Mouse (Mus musculus) intestine, postnatal 0 days (tissue): ENCODE measurements around the gene Trim29. TPM values are rescaled to one million over a fixed set of nuclear protein-coding genes. Genes with fewer than 3 reads are reported as not detected.

ENCODE experiments used
- ATAC-seq: fragments of 200-750 bp; cut with Nextera tagmentation; 2 replicates; pipeline ENCODE4 v1.8.0; 2017; ENCODE audit warnings: mild to moderate bottlenecking, moderate TSS enrichment, moderate library complexity
- H3K27ac ChIP-seq: fragments of 300-500 bp; sonication (generic); 2 replicates; pipeline ENCODE4 v1.5.1; 2014; ENCODE audit warnings: mild to moderate bottlenecking, low read depth, low read length, moderate library complexity
- H3K27me3 ChIP-seq: fragments of 300-500 bp; sonication (generic); replicated peaks from 2 replicates; pipeline ENCODE4 v1.6.1; 2014; ENCODE audit warnings: low read length, mixed read lengths; ENCODE audit not compliant: control insufficient read depth, insufficient read depth
- H3K36me3 ChIP-seq: fragments of 300-500 bp; sonication (generic); 2 replicates; pipeline ENCODE4 v1.6.1; 2014; ENCODE audit warnings: mild to moderate bottlenecking, moderate library complexity; ENCODE audit not compliant: control insufficient read depth, insufficient read depth
- H3K4me1 ChIP-seq: fragments of 300-500 bp; sonication (generic); replicated peaks from 2 replicates; pipeline ENCODE4 v1.6.1; 2014; ENCODE audit warnings: antibody characterized with exemption, low read length, mixed read lengths; ENCODE audit not compliant: control insufficient read depth, insufficient read depth
- H3K4me2 ChIP-seq: fragments of 300-500 bp; sonication (generic); replicated peaks from 2 replicates; pipeline ENCODE4 v1.6.1; 2014; ENCODE audit warnings: low read depth, mild to moderate bottlenecking, moderate library complexity
- H3K4me3 ChIP-seq: fragments of 300-500 bp; sonication (generic); 2 replicates; pipeline ENCODE4 v1.5.1; 2014; ENCODE audit warnings: low read depth, low read length
- H3K9ac ChIP-seq: fragments of 300-500 bp; sonication (generic); 2 replicates; pipeline ENCODE4 v1.6.1; 2014; ENCODE audit warnings: mild to moderate bottlenecking, low read depth, low read length
- H3K9me3 ChIP-seq: fragments of 300-500 bp; sonication (generic); 2 replicates; pipeline ENCODE4 v1.6.1; 2016; ENCODE audit warnings: mixed run types; ENCODE audit not compliant: control insufficient read depth
- CTCF ChIP-seq: sonication (generic); IDR thresholded peaks from 2 replicates; pipeline ENCODE4 v1.5.1; 2016; ENCODE audit warnings: low read depth, mild to moderate bottlenecking, control low read depth, antibody characterized with exemption, moderate library complexity
- WGBS: fragments of 180-500 bp; shearing (Covaris S2); extraction: QIAGEN DNeasy Blood & Tissue Kit; methylation state at CpG from one replicate; pipeline ENCODE4 v1.1.7; 2014; 5-methylcytosine and 5-hydroxymethylcytosine counted together
- polyA plus RNA-seq: library from polyadenylated mRNA; unstranded; fragments of >200 nt; fragmentation: Nextera tagmentation; extraction: Ambion mirVana; gene quantifications from 2 replicates; pipeline ENCODE4 v1.2.1, GENCODE M21; 2015

Trim29 gene
- polyA plus RNA-seq, 1 experiment from 2014 or later: 0.26 TPM

- no peak overlapping the region for H3K4me3 ChIP-seq
- no peak overlapping the region for H3K27ac ChIP-seq
- H3K36me3 ChIP-seq: no peaks in the 10 kb centered on the region
- WGBS: 8% methylated on average over 6 of the region's 6 CpGs
- no peaks in the 10 kb centered on the region for H3K4me1 ChIP-seq
- H3K9ac ChIP-seq: no peak overlapping the region
- H3K9me3 ChIP-seq: no peaks in the 10 kb centered on the region
- ATAC-seq: peak; percentile 71
- TF ChIP-seq CTCF: peak; percentile 97
- no peak overlapping the region for H3K4me2 ChIP-seq
- H3K27me3 ChIP-seq: no peaks in the 10 kb centered on the region
Observed at GRCm38 (mm10) chr9:43284284-43284683, 26.4 kb upstream of the Trim29 start.

DNA sequence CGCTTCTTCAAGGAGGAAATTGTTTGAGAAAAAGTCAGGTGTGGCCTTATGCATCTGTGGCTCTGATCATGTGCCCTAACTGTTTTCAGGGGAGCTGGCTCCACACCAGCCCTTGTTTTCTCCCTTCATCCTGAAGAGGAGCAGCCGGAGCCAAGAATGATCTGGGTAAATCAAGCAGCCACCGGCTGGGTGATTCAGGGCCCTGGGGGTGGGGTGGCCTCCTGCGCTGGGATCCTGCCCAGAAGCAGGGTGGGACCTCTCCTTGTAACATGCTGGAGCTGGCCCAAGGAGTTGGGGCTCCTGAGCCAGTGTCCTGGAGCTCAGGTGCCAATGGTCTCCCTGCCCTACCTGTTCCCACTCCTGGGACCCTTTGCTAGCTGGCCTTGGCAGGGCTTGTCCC, 25.4 kb upstream of the Trim29 start:
- WGBS: 87% methylated on average over 4 of the region's 4 CpGs
- no peak overlapping the region for H3K4me3 ChIP-seq
- no peak overlapping the region for H3K4me2 ChIP-seq
- no peak overlapping the region for H3K9ac ChIP-seq
- H3K9me3 ChIP-seq: no peaks in the 10 kb centered on the region
- no peaks in the 10 kb centered on the region for H3K27me3 ChIP-seq
- H3K4me1 ChIP-seq: no peaks in the 10 kb centered on the region
- no peak for TF ChIP-seq CTCF
- no peak overlapping the region for H3K27ac ChIP-seq
- no peaks in the 10 kb centered on the region for H3K36me3 ChIP-seq
- no peak for ATAC-seq

GRCm38 (mm10) chr9:43286870-43287269, 23.8 kb upstream of the Trim29 start:
- TF ChIP-seq CTCF: peak; percentile 88
- H3K4me3 ChIP-seq: no peak overlapping the region
- no peak overlapping the region for H3K9ac ChIP-seq
- no peaks in the 10 kb centered on the region for H3K27me3 ChIP-seq
- no peak overlapping the region for H3K27ac ChIP-seq
- no peak for ATAC-seq
- no peaks in the 10 kb centered on the region for H3K9me3 ChIP-seq
- no peaks in the 10 kb centered on the region for H3K4me1 ChIP-seq
- no peak overlapping the region for H3K4me2 ChIP-seq
- no peaks in the 10 kb centered on the region for H3K36me3 ChIP-seq
- 6% methylated on average over 20 of the region's 20 CpGs for WGBS

DNA sequence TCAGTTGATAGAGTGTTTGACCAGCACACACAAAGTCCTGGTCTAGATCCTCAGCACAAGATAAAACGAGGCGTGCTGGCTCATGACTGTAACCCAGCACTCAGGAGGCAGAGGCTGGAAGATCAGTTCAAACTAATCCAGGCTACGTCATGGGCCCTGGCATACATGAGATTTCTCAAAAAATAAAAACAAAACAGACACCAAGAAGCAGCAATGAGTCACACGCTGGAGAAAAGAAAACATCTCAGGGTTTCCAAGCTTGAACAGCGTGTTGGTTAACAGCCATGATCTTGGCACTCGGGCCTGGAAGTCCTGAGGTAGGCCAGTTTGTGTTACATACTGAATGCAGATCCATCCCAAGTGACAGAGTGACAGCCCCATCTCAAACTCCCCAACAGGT, 17.6 kb upstream of the Trim29 start:
- no peaks in the 10 kb centered on the region for H3K9me3 ChIP-seq
- H3K4me3 ChIP-seq: no peak overlapping the region
- no peak overlapping the region for H3K9ac ChIP-seq
- no peak for TF ChIP-seq CTCF
- no peaks in the 10 kb centered on the region for H3K27me3 ChIP-seq
- no peaks in the 10 kb centered on the region for H3K36me3 ChIP-seq
- H3K4me2 ChIP-seq: no peak overlapping the region
- no peak for ATAC-seq
- H3K27ac ChIP-seq: no peak overlapping the region
- WGBS: 84% methylated on average over 6 of the region's 6 CpGs
- no peaks in the 10 kb centered on the region for H3K4me1 ChIP-seq

DNA sequence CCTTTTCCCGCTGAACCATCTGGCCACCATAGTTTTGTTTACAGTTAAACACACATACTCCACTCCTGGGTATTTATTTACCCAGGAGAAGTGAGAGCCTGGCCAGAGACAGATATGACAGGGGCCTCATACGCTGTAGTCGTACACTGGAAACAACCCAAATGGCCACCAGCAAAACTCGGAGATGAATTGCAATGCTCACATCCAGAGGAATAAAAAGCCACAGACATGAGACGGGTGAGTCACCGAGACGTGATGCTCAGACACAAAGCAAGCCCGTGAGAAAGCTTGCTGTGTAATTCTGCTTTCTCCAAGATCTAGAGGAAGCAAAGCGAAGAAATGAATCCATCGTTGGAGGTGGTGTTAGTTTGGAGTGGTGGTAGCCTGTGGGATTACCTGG, 10.3 kb upstream of the Trim29 start:
- Histone ChIP-seq H3K9me3 (no peaks in the 10 kb centered on the region), H3K4me2 (no peak overlapping the region), H3K9ac (no peak overlapping the region), H3K36me3 (no peaks in the 10 kb centered on the region), H3K4me1 (no peaks in the 10 kb centered on the region), H3K27me3 (no peaks in the 10 kb centered on the region), H3K4me3 (no peak overlapping the region), H3K27ac (no peak overlapping the region)
- ATAC-seq: no peak
- no peak for TF ChIP-seq CTCF
- 39% methylated on average over 10 of the region's 10 CpGs for WGBS

DNA sequence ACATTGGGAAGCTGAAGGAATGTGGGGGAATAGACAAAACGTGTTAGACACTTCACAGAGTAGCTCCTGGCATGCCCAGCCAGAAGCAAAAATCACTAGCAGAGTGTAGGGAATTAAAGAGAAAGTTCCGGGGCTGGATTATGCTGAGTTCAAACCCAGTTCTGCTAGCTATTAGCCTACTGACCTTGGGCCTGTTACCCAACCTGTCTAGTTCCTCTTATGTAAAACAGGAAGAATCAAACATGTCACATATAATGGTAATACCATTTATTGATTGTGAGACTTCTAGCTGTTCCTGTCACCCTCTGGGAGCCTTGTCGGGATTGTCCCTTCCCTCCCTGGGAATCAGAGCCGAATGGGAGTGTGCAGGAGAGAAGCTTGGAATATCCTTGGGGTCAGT, 7.7 kb upstream of the Trim29 start:
- Histone ChIP-seq H3K9me3 (no peaks in the 10 kb centered on the region), H3K27ac (no peak overlapping the region), H3K4me1 (0 out of 2 replicates have a peak, but pooled peaks cover 2% of the 10 kb centered on the region), H3K4me3 (no peak overlapping the region), H3K36me3 (no peaks in the 10 kb centered on the region), H3K4me2 (no peak overlapping the region), H3K9ac (no peak overlapping the region), H3K27me3 (no peaks in the 10 kb centered on the region)
- 61% methylated on average over 4 of the region's 4 CpGs for WGBS
- no peak for ATAC-seq
- no peak for TF ChIP-seq CTCF

GRCm38 (mm10) chr9:43305882-43306281, 4.8 kb upstream of the Trim29 start:
- WGBS: 21% methylated on average over 6 of the region's 6 CpGs
- H3K27ac ChIP-seq: no peak overlapping the region
- no peak for TF ChIP-seq CTCF

More at GRCm38 (mm10) chr9:43305882-43306281, 4.8 kb upstream of the Trim29 start:
- Histone ChIP-seq H3K9ac (no peak overlapping the region), H3K27me3 (no peaks in the 10 kb centered on the region), H3K36me3 (no peaks in the 10 kb centered on the region), H3K9me3 (no peaks in the 10 kb centered on the region), H3K4me1 (0 out of 2 replicates have a peak, but pooled peaks cover 2% of the 10 kb centered on the region), H3K4me3 (no peak overlapping the region), H3K4me2 (peak overlapping the region; percentile 18; the same call in 1 of the 2 replicates)
- ATAC-seq: no peak
